In genomic region chr4:127173461-127173860, GRCm38 (mm10) we compare ENCODE assay signal across 8 mouse cellular contexts. TPM values are rescaled to one million over a fixed set of nuclear protein-coding genes. Genes with fewer than 3 reads are reported as not detected.
DNase-seq lines count a peak whose midpoint lies in the region; ATAC-seq and TF ChIP-seq lines count a peak whose summit lies in the region.

No protein-coding gene starts in this region.

- peak; percentile 25 for DNase-seq in heart, adult 8-10 months (ENCODE audit: low spot score)
- DNase-seq in adrenal gland, postnatal 4 days (ENCODE audit: low spot score in 2 of 2), result peak; percentile 49 to 61
- peak; percentile 53 to 73 for DNase-seq in gastrocnemius, postnatal 4 days (ENCODE audit: low spot score in 2 of 2)
- peak; percentile 20 for DNase-seq in liver, embryonic 14.5 days (ENCODE audit: low read depth in 3 of 3, low spot score in 3 of 3)
- DNase-seq in ovary, postnatal 10 days (ENCODE audit: low spot score), result peak; percentile 54
- no peak for DNase-seq in right cerebral cortex, postnatal 14 days

- peaks cover 57% of the 10 kb centered on the region for H3K27me3 ChIP-seq in heart, embryonic 11.5 days (ENCODE audit: control insufficient read depth, insufficient read depth, low read length)
- peaks cover 23% of the 10 kb centered on the region for H3K27me3 ChIP-seq in C2C12 (ENCODE audit: control insufficient read depth, insufficient read depth, insufficient read length)
- H3K27me3 ChIP-seq in liver, embryonic 14.5 days (ENCODE audit: control insufficient read depth, insufficient read depth, low read length), result peaks cover 18% of the 10 kb centered on the region

- no peak for TF ChIP-seq CTCF in C2C12 (IDR thresholded peaks at IDR 0.05; ENCODE audit: control insufficient read depth, insufficient read depth, insufficient read length)
- no peak for TF ChIP-seq CTCF in liver, embryonic 14.5 days (IDR thresholded peaks at IDR 0.05; ENCODE audit: low read depth)

- H3K36me3 ChIP-seq in heart, embryonic 11.5 days (ENCODE audit: control insufficient read depth, insufficient read depth, low read length), result no peaks in the 10 kb centered on the region
- H3K36me3 ChIP-seq in C2C12 (ENCODE audit: control insufficient read depth, insufficient read depth), result no peaks in the 10 kb centered on the region
- H3K36me3 ChIP-seq in liver, embryonic 14.5 days (replicated peaks; ENCODE audit: control insufficient read depth, insufficient read depth, low read depth), result no peaks in the 10 kb centered on the region

- no peak for TF ChIP-seq EP300 in liver, embryonic 14.5 days (IDR thresholded peaks at IDR 0.05; ENCODE audit: low read depth)

- H3ac ChIP-seq in C2C12 (ENCODE audit: control insufficient read depth, insufficient read length, low read depth), result no peak overlapping the region

- no peaks in the 10 kb centered on the region for H3K79me2 ChIP-seq in C2C12 (ENCODE audit: control insufficient read depth, insufficient read depth)

- H3K4me1 ChIP-seq in heart, embryonic 11.5 days (ENCODE audit: control insufficient read depth, insufficient read depth, low read length), result peaks cover 6% of the 10 kb centered on the region
- H3K4me1 ChIP-seq in liver, embryonic 14.5 days (replicated peaks; ENCODE audit: control insufficient read depth in 2 of 2, insufficient read depth in 2 of 2, low read length in 1 of 2), result no peaks in the 10 kb centered on the region

- no peak overlapping the region for H3K9ac ChIP-seq in heart, embryonic 11.5 days (ENCODE audit: low read depth, low read length)
- no peak overlapping the region for H3K9ac ChIP-seq in liver, embryonic 14.5 days (replicated peaks)

- no peak for ATAC-seq in heart, embryonic 11.5 days (replicated peaks; ENCODE audit: insufficient number of reproducible peaks, low FRiP score, low TSS enrichment)
- no peak for ATAC-seq in liver, embryonic 14.5 days (ENCODE audit: insufficient read depth)

- no peak overlapping the region for H3K4me3 ChIP-seq in heart, embryonic 11.5 days (ENCODE audit: low read depth, low read length)
- no peak overlapping the region for H3K4me3 ChIP-seq in C2C12 (ENCODE audit: insufficient read depth, poor library complexity, severe bottlenecking)
- H3K4me3 ChIP-seq in liver, embryonic 14.5 days (ENCODE audit: insufficient read depth in 1 of 2, low read depth in 2 of 2, low read length in 2 of 2), result no peak overlapping the region

- WGBS in heart, embryonic 11.5 days (ENCODE audit: insufficient replicate concordance), result 2% methylated on average over 8 of the region's 8 CpGs
- WGBS in liver, embryonic 14.5 days (ENCODE audit: insufficient replicate concordance), result 2% methylated on average over 8 of the region's 8 CpGs

- no peak overlapping the region for H3K27ac ChIP-seq in heart, embryonic 11.5 days (ENCODE audit: low read depth, low read length)
- no peak overlapping the region for H3K27ac ChIP-seq in liver, embryonic 14.5 days

- H3K79me3 ChIP-seq in C2C12 (ENCODE audit: low read depth), result no peaks in the 10 kb centered on the region

- no peak overlapping the region for H3K4me2 ChIP-seq in heart, embryonic 11.5 days
- H3K4me2 ChIP-seq in liver, embryonic 14.5 days (ENCODE audit: low read depth), result no peak overlapping the region

- no peaks in the 10 kb centered on the region for H3K9me3 ChIP-seq in heart, embryonic 11.5 days (replicated peaks; ENCODE audit: control insufficient read depth, low read length)
- no peaks in the 10 kb centered on the region for H3K9me3 ChIP-seq in liver, embryonic 14.5 days (ENCODE audit: control insufficient read depth, low read length)

TF ChIP-seq in C2C12, 6 proteins besides CTCF, POLR2A, EP300 and RAD21:
- TF ChIP-seq FOSL1 (IDR thresholded peaks at IDR 0.05; ENCODE audit: insufficient read depth, low read length, poor library complexity, severe bottlenecking) (no peak), MAX (IDR thresholded peaks at IDR 0.05) (peak; percentile 40), CEBPB (IDR thresholded peaks at IDR 0.05; ENCODE audit: low read depth) (no peak), MYOG (IDR thresholded peaks at IDR 0.05; ENCODE audit: control insufficient read depth, extremely low read depth, insufficient read length) (no peak)

RNA-seq across cellular contexts. Expression of gene Dlgap3, which starts 4.5 kb away (rescaled TPM):
- total RNA-seq in heart, adult 8-10 months (2022), result under 1 TPM; 0.06 to 0.98 (median 0.25) TPM
- polyA plus RNA-seq in heart, embryonic 11.5 days (2014; fragmentation: Nextera tagmentation; extraction: Ambion mirVana), result 1.2 and 1.4 TPM in 2 replicates
- polyA plus RNA-seq in C2C12 (2012; fragmentation: generic; extraction: Trizol), result not detected
- 10 to 100 TPM; 14.8 to 16.1 TPM for total RNA-seq in adrenal gland, postnatal 4 days (2021)
- total RNA-seq in gastrocnemius, postnatal 4 days (2021), result 1 to 10 TPM; 1.2 to 1.7 TPM
- polyA plus RNA-seq in liver, embryonic 14.5 days (2012; rRNA removed), result 0.28 and 0.32 TPM in 2 replicates
- 0.23 and 0.24 TPM in 2 replicates for polyA plus RNA-seq in liver, embryonic 14.5 days (2014; fragmentation: Nextera tagmentation; extraction: Ambion mirVana)

RNA-seq across cellular contexts. Expression of gene Tmem35b, which starts 50.0 kb away (rescaled TPM):
- total RNA-seq in heart, adult 8-10 months (2022), result 1 to 10 TPM; 1.0 to 3.1 (median 2.4) TPM
- polyA plus RNA-seq in heart, embryonic 11.5 days (2014; fragmentation: Nextera tagmentation; extraction: Ambion mirVana), result 13.9 and 14.2 TPM in 2 replicates
- polyA plus RNA-seq in C2C12 (2012; fragmentation: generic; extraction: Trizol), result 0.15 TPM
- total RNA-seq in adrenal gland, postnatal 4 days (2021), result 10 to 100 TPM; 12.8 to 18.1 TPM
- total RNA-seq in gastrocnemius, postnatal 4 days (2021), result 1 to 10 TPM; 1.0 to 3.4 TPM
- polyA plus RNA-seq in liver, embryonic 14.5 days (2012; rRNA removed), result 3.2 and 3.4 TPM in 2 replicates
- 7.9 and 8.7 TPM in 2 replicates for polyA plus RNA-seq in liver, embryonic 14.5 days (2014; fragmentation: Nextera tagmentation; extraction: Ambion mirVana)

Comparison
In these comparisons a context has a peak if more than half of its experiments do, and no peak if none do; other contexts are left out.
1. RNA of gene Dlgap3, which starts 4.5 kb away (total RNA-seq): 14.8 to 16.1 TPM in adrenal gland, postnatal 4 days; 1.2 to 1.7 TPM in gastrocnemius, postnatal 4 days and 0.06 to 0.98 TPM in heart, adult 8-10 months; every median in the first group is over 4 times any median in the second.